Mouse (Mus musculus) testis, postnatal 10 days (tissue): ENCODE measurements around the gene Rps26.

Experiments
- DNase-seq: peaks from one replicate; pipeline ENCODE4 v3.0.0; 2021; ENCODE audit warnings: low spot score

Gene Rps26

DNA sequence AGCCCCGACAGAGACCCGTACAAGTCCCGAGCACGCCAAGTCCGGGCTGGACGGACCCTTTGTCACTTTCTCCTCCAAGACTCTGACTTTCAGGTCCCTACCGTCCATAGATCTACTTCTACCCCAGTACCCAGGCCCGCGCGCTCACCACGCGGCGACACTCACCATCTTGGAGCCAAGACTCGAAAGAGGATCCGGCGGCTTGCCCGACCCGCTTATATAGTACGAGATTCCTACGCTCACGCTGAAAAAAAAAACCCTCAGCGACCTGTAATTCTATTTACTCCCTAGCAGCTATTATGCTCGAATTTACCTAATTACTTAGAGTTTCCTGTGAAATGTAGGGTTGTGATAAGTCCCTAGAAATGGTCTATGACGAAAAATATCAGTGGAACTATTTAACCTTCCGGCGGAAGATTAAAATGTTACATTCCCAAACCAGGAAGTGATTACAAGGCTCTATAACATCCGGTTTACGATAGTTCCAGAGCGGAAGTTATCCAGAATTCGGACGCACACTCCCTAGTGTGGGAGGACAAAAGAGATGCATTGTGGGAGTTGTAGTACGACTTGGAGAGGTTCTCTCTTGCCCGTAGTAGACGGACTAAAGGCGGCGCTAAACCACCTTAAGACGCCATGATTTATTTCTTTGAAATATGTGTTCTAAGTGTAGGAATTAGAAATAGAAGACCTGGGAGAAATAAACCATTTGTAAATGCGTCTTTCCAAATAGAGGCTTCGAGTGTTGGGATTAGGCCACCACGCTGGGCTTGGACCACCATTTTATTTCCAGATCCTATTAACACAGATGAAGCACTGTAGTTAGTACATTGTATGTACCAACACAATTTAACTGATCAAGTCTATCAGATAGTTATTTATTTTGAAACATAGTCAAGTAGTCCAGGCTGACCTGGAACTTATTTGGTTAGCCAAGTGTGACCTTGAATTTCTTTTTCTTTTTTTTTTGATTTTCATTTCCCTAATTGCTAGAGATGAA, at the start of gene Rps26:
TSS of gene Rps26 (minus strand) at position 437 of the 1,000 bp plus-strand sequence.
- DNase-seq, result peak; percentile 89

DNA sequence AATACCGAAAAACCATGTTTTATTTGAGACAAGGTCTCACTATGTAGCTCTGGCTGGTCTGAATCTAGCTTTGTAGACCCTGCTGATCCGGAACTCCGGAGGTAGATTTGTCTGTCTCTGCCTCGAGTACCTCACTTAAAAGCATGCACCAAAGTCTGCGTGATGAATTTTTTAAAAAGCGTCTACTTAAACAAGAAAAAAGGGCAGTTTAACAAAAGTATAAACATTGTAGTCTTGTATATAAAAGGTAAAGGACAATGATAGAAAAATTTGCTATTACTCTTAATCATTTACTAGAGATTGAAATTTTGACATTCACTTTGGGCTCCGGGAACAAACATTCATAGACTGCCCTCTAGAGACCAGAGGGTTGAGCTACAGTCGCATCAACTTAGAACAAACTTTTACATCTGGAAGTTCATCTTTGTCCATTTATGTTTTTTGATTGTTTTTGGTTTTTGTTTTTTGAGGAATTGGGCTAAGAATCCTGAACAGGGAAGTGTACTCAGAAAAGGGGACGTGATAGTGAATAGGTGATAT, 48.0 kb upstream of the Rps26 start:
- no peak for DNase-seq

GRCm38 (mm10) chr10:128673763-128674468, 47.4 kb upstream of the Rps26 start, which contains the start of gene Suox:
Gene Suox (minus strand): TSS chr10:128674073.
- peak; percentile 83 for DNase-seq

DNA sequence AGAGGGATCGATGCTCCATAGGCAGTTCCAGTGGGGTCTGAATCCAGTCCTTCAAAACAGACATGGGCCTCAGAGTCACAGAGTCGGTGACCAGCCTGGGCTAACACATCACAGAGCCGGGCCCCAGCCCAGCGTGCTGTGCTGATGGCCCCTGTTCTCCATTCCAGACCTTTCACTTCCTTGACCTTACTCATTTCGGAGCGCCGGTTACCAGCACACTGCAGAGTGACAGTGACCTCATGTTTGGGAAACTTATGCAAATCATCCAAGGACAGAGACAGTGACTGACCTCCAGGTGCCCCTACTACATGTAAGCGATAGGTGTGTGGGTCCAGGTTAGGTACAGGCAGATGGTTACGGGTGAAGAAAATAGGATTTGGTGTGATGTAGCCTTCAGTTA, 44.6 kb upstream of the Rps26 start:
- no peak for DNase-seq

GRCm38 (mm10) chr10:128668790-128669672, 42.5 kb upstream of the Rps26 start:
- peak; percentile 85 for DNase-seq

- DNase-seq, result no peak
These were observed 39.3 kb upstream of the Rps26 start for GRCm38 (mm10) chr10:128665806-128666205.

DNA sequence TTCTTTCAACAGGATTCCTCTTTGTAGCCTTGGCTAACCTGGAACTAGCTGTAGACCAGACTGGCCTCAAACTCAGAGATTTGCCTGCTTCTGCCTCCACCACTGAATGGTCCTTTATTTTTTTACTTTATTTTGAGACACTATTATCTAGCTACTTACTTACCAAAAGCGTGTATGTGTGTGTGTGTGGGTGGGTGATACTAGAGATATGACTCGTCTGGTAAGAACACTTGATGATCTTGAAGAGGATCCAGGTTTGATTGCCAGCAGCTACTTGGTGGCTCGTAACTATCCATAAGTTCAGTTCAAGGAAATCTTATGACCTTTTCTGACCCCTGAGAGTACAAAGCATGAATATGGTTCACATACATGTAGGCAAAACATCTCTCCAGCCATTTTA, 38.8 kb upstream of the Rps26 start:
- no peak for DNase-seq

GRCm38 (mm10) chr10:128664808-128665207, 38.3 kb upstream of the Rps26 start:
- no peak for DNase-seq

DNA sequence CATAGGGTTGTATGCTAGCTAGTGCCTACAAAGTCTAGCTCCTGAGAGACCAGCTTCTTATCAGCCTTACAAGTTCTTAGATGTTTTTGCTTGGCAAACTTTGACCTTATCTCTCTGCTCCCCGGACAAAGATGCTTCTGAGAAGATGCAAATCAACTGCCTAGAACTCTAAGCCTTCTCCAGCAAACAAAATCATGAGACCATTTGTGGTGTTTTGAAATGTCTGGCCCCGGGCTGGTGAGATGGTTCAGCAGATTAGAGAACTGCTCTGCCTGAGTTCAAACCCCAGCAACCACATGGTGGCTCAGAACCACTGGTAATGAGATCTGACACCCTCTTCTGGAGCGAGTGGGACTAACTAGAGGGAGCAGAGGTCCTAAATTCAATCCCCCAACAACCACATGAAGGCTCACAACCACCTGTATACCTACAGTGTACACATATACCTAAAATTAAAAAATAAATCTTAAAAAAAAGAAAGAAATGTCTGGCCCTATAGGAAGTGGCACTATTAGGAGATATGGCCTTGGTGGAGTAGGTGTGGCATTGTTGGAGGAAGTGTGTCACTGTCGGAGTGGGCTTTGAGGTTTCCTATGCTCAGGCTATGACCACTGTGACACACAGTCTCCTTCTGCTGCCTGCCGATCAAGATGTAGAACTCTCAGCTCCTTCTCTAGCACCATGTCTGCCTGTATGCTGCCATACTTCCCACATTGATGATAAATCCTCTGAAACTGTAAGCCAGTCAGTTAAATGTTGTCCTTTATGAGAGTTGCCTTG, 37.1 kb upstream of the Rps26 start:
- DNase-seq, result no peak

- no peak for DNase-seq
These were observed 35.9 kb upstream of the Rps26 start for GRCm38 (mm10) chr10:128662465-128662864.

- no peak for DNase-seq
These were observed 32.9 kb upstream of the Rps26 start for GRCm38 (mm10) chr10:128659490-128659889.

- DNase-seq, result no peak
These were observed 31.3 kb upstream of the Rps26 start for GRCm38 (mm10) chr10:128657844-128658243.

DNA sequence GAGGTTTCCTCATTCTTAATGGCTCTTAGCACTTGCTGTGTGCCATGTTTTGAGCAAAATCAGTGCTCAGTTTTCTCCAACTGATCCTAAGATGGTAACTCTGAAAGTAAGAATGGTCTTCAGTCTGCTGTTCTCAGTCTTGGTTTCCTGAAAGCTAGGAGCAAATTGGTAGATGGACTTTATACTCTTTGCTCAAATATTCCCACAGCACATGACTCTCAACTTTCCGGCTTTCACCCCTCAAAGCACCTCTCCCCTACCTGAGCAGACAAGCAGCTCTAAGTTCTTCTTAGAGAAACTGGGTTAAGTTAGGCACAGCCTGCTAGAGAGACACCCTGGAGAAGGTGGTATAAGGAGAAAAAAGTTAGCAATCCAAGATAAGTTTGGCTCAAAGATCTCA, 30.2 kb upstream of the Rps26 start:
- no peak for DNase-seq

DNA sequence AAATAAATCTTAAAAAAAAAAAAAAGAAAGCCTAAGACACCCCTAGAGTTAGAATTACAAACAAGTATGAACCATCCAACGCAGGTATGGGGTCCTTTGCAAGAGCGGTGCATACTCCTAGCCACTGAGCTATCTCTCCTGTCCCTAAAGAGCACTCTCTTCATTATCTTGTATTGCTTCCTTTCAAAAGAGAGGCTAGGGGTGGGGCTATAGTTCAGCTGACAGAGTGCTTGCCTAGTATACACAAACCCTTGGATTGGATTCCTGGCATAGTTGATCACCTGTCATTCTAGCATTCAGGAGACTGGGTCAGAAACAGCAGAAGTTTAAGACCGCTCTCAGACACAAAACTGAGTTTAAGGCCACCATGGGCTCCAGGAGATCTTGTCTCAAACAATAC, 28.7 kb upstream of the Rps26 start:
- no peak for DNase-seq

DNA sequence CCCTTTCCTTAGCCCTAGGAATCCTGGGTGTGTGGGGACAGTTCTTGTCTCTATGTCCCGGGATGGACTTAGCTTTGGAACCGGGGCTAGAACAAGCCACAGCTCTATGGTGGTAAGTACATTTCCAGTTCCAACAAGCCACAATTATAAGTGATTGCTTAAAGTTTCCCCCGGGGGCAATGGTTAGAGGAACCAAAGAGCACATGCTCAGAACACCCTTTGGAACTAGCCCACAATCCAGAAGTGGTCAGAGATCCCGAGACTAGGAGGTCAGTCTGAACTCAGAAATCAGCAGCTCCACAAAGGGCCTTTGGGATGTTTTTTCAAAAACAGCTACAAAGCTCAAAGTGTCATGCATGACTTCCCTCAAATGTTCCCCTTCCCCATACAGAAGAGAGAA, 27.3 kb upstream of the Rps26 start:
- no peak for DNase-seq

GRCm38 (mm10) chr10:128646139-128647089, 19.9 kb upstream of the Rps26 start:
- DNase-seq, result peak; percentile 60

DNA sequence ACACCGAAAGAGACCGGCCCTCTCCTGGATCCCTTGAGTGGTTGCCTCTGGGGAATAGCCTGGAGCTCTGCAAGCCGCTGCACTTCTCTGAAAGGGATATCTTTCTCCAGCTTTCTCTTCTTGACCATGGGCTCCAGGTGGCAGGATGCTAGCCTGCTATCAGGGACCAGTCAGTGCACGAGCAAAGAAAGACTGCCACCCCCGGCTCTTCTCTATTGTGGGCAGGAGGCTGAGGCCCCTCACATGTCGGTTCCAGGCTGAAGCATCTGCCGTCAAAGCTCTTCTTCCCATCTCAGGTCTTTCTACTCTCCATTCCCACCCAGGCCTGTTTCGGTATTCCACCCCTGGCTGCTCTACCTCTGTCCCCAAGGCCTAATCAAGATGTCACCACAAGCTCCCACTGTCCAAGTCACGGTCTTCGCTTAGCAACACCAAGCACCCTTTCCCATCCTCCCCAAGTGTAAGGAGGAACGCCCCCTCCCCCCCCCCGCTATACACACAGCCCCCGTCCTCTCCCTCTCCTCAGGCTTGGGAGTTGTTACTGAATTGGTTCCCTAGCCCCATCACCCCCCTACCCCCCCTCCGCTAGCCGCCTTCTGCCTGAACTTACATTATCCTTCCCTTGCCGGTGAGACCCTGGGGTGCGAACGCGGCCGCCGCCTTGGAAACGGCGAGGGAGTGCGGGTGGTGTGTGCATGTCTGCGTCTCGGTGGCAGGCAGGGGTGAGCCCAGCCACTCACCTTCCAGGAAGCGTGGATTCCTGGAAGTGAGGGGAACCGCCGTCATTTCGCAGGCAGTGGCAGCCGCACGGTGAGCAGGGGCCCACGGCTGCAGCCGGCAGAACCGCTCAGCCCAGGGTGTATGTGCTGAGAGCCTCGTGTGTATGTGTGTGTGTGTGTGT, 18.8 kb upstream of the Rps26 start, which contains the start of gene Ikzf4:
TSS of gene Ikzf4 (minus strand) at position 881 of the 901 bp plus-strand sequence.
- peak; percentile 51 for DNase-seq

DNA sequence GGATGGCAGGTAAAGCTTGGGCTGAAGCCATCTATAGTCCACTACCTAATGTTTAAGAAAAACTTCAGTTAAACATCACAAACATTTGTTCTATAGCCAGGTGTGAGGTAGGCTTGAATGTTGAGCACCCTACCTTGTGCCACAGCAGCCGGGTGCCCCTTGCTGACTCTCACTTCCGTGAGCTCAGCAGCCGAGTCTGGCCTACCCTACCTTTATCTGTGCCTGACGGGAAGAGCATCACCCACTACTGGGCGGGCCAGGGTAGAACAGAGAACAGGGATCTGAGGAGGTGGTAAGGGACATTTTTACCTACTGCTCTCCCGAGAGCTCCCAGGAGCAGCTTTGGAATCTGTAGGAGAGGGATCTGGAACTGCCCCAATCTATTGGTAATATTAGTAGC, 16.2 kb upstream of the Rps26 start:
- DNase-seq, result no peak

DNA sequence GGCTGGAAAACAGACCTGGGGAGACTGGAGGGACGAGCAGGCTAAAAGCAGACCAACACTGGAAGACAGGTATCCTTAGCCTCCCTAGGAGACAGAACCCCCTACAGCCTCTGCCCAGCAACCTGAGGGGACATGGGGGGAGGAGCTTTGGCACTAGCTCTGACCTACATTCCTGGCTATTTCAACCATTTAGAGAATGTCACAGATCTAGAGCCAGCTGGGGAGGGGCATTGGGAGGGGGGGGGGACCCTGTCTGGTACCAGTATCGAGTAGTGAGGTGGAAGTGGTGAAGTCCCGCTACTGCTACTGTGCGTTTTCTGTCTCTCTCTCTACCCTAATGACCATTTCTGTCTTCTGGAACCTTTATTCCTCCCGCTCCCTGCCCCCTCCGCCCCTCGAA, 15.3 kb upstream of the Rps26 start:
- DNase-seq, result no peak
